Mouse (Mus musculus) CH12.LX (cell line): ENCODE data around the gene Acvr1c. TPM values are rescaled to one million over a fixed set of nuclear protein-coding genes. Genes with fewer than 3 reads are reported as not detected.
A peak's percentile ranks its signal among the peaks of the same experiment; 100 is the strongest.

ENCODE experiments used
- DNase-seq: peaks from one replicate; pipeline ENCODE4 v3.0.0-alpha.2; 2013; ENCODE audit errors: extremely low read depth
- H3K27ac ChIP-seq: 2 replicates; pipeline ENCODE4 v1.5.1; 2012; ENCODE audit warnings: low read depth, mild to moderate bottlenecking, control low read depth, moderate library complexity; ENCODE audit not compliant: insufficient read depth
- H3K27me3 ChIP-seq: replicated peaks from 2 replicates; pipeline ENCODE3; 2012; ENCODE audit warnings: inconsistent platforms
- H3K36me3 ChIP-seq, 2 experiments: replicated peaks in 1 of 2; 2 replicates each; pipeline versions ENCODE3 to v1.6.1; 2012; ENCODE audit warnings: inconsistent platforms in 1 of 2, low read length in 1 of 2, mild to moderate bottlenecking in 1 of 2, mixed read lengths in 1 of 2, moderate library complexity in 1 of 2; ENCODE audit not compliant: control insufficient read depth in 1 of 2, insufficient read depth in 1 of 2
- H3K4me1 ChIP-seq, 2 experiments: 2 replicates each; pipeline ENCODE4 v1.6.1; 2012; ENCODE audit warnings: inconsistent platforms in 1 of 2, moderate library complexity in 1 of 2; ENCODE audit not compliant: insufficient read depth in 2 of 2, control insufficient read depth in 1 of 2
- H3K4me2 ChIP-seq: 2 replicates; pipeline ENCODE4 v1.6.1; 2012; ENCODE audit warnings: low read depth, mild to moderate bottlenecking, control low read depth; ENCODE audit not compliant: poor library complexity, insufficient read depth, severe bottlenecking
- H3K4me3 ChIP-seq, 3 experiments: fragments of 150-350 bp in 1 of 3; sonication (generic) in 1 of 3; replicated peaks in 1 of 3; 2 replicates each; pipeline versions ENCODE3 to v1.5.1; 2011 to 2012; ENCODE audit warnings: low read depth in 2 of 3, low read length in 2 of 3, mild to moderate bottlenecking in 2 of 3, moderate library complexity in 2 of 3, control low read depth in 1 of 3, improper control_type of control experiment in 1 of 3, inconsistent platforms in 1 of 3, mixed read lengths in 1 of 3; ENCODE audit not compliant: poor library complexity in 1 of 3
- H3K79me2 ChIP-seq: replicated peaks from 2 replicates; pipeline ENCODE4 v1.6.1; 2012; ENCODE audit warnings: mild to moderate bottlenecking, moderate library complexity; ENCODE audit not compliant: control insufficient read depth, poor library complexity, insufficient read depth, severe bottlenecking; ENCODE audit errors: extremely low read depth
- H3K9ac ChIP-seq: 2 replicates; pipeline ENCODE4 v1.6.1; 2012; ENCODE audit warnings: low read depth, mild to moderate bottlenecking, control low read depth, moderate library complexity; ENCODE audit not compliant: insufficient read depth
- H3K9me3 ChIP-seq: replicated peaks from 2 replicates; pipeline ENCODE3; 2012; ENCODE audit warnings: low read length, inconsistent platforms, mixed read lengths
- BHLHE40 ChIP-seq: IDR thresholded peaks from 2 replicates; pipeline ENCODE4 v1.6.1; 2011; ENCODE audit warnings: mild to moderate bottlenecking, low read depth, low read length, improper control_type of control experiment
- CHD1 ChIP-seq: IDR thresholded peaks from 2 replicates; pipeline ENCODE4 v1.6.1; 2012; ENCODE audit warnings: low read depth, low read length, improper control_type of control experiment, inconsistent platforms
- E2F4 ChIP-seq: IDR thresholded peaks from 2 replicates; pipeline ENCODE4 v1.6.1; 2011; ENCODE audit warnings: low read depth, low read length, improper control_type of control experiment; ENCODE audit not compliant: insufficient replicate concordance
- ELF1 ChIP-seq: IDR thresholded peaks from 2 replicates; pipeline ENCODE4 v1.6.1; 2014; ENCODE audit warnings: low read depth, mild to moderate bottlenecking, inconsistent platforms, low read length, improper control_type of control experiment
- EP300 ChIP-seq: IDR thresholded peaks from 2 replicates; pipeline ENCODE4 v1.6.1; 2011; ENCODE audit warnings: low read length, improper control_type of control experiment
- GABPA ChIP-seq: IDR thresholded peaks from 2 replicates; pipeline ENCODE4 v1.6.1; 2012; ENCODE audit warnings: low read depth, low read length, improper control_type of control experiment, inconsistent platforms; ENCODE audit not compliant: insufficient replicate concordance
- HCFC1 ChIP-seq: IDR thresholded peaks from 2 replicates; pipeline ENCODE4 v1.6.1; 2012; ENCODE audit warnings: low read depth, mild to moderate bottlenecking, inconsistent platforms, low read length, improper control_type of control experiment
- IRF4 ChIP-seq: IDR thresholded peaks from 2 replicates; pipeline ENCODE4 v1.6.1; 2014; ENCODE audit warnings: low read depth, mild to moderate bottlenecking, inconsistent platforms, low read length, improper control_type of control experiment
- JUN ChIP-seq: IDR thresholded peaks from 2 replicates; pipeline ENCODE4 v1.6.1; 2011; ENCODE audit warnings: low read depth, mild to moderate bottlenecking, low read length, improper control_type of control experiment, moderate library complexity; ENCODE audit not compliant: insufficient read depth
- JUND ChIP-seq: conservative IDR thresholded peaks from 2 replicates; pipeline ENCODE4 v1.6.1; 2011; ENCODE audit warnings: low read depth, low read length, improper control_type of control experiment
- MAX ChIP-seq: IDR thresholded peaks from 2 replicates; pipeline ENCODE4 v1.6.1; 2011; ENCODE audit warnings: low read length, improper control_type of control experiment
- MEF2A ChIP-seq: IDR thresholded peaks from 2 replicates; pipeline ENCODE4 v1.6.1; 2014; ENCODE audit warnings: low read depth, mild to moderate bottlenecking, inconsistent platforms, low read length, improper control_type of control experiment, borderline replicate concordance
- MXI1 ChIP-seq: IDR thresholded peaks from 2 replicates; pipeline ENCODE4 v1.6.1; 2011; ENCODE audit warnings: mild to moderate bottlenecking, low read depth, low read length, improper control_type of control experiment
- MYC ChIP-seq: IDR thresholded peaks from 2 replicates; pipeline ENCODE4 v1.6.1; 2011; ENCODE audit warnings: low read depth, mild to moderate bottlenecking, improper control_type of control experiment, low read length
- NELFE ChIP-seq: IDR thresholded peaks from 2 replicates; pipeline ENCODE4 v1.6.1; 2011; ENCODE audit warnings: low read depth, low read length, improper control_type of control experiment
- NRF1 ChIP-seq: IDR thresholded peaks from 2 replicates; pipeline ENCODE4 v1.6.1; 2014; ENCODE audit warnings: low read depth, mild to moderate bottlenecking, inconsistent platforms, low read length, improper control_type of control experiment, moderate library complexity
- POLR2A ChIP-seq: IDR thresholded peaks from 2 replicates; pipeline ENCODE4 v1.6.1; 2011; ENCODE audit warnings: low read depth, mild to moderate bottlenecking, improper control_type of control experiment, low read length
- POLR2AphosphoS2 ChIP-seq: IDR thresholded peaks from 2 replicates; pipeline ENCODE4 v1.6.1; 2011; ENCODE audit warnings: low read depth, low read length, improper control_type of control experiment
- SIN3A ChIP-seq: IDR thresholded peaks from 2 replicates; pipeline ENCODE4 v1.6.1; 2012; ENCODE audit warnings: low read length, improper control_type of control experiment, inconsistent platforms
- SMC3 ChIP-seq: IDR thresholded peaks from 2 replicates; pipeline ENCODE4 v1.6.1; 2011; ENCODE audit warnings: low read depth, low read length, improper control_type of control experiment
- TBP ChIP-seq: conservative IDR thresholded peaks from 2 replicates; pipeline ENCODE4 v1.6.1; 2011; ENCODE audit warnings: low read depth, low read length, improper control_type of control experiment
- TCF12 ChIP-seq: IDR thresholded peaks from 2 replicates; pipeline ENCODE4 v1.6.1; 2014; ENCODE audit warnings: low read depth, mild to moderate bottlenecking, inconsistent platforms, low read length, improper control_type of control experiment
- ZMIZ1 ChIP-seq: IDR thresholded peaks from 2 replicates; pipeline ENCODE4 v1.6.1; 2012; ENCODE audit warnings: low read depth, mild to moderate bottlenecking, inconsistent platforms, low read length, improper control_type of control experiment
- ZNF384 ChIP-seq: IDR thresholded peaks from 2 replicates; pipeline ENCODE4 v1.6.1; 2012; ENCODE audit warnings: low read depth, low read length, improper control_type of control experiment, inconsistent platforms
- dilution Hi-C: fragments of 300-500 bp; cut with MboI; formaldehyde crosslinking; loops from 2 replicates; pipeline ENCODE4 v1.14.3; 2020; ENCODE audit warnings: low sequenced_read_pairs; ENCODE audit not compliant: extremely low pct_unique_long_range_greater_than_20kb, extremely low pct_ligation_motif_present
- in situ Hi-C: fragments of 300-500 bp; cut with MboI; formaldehyde crosslinking; loops from 3 replicates; pipeline ENCODE4 v1.14.3; 2019; ENCODE audit warnings: low sequenced_read_pairs, low pct_ligation_motif_present, low pct_unique_long_range_greater_than_20kb, mixed read lengths
- polyA plus RNA-seq: library from polyadenylated mRNA; unstranded; fragments of >175 nt; gene quantifications from 2 replicates; pipeline ENCODE4 v1.2.1, GENCODE M21; 2012; ENCODE audit warnings: low read depth; ENCODE audit not compliant: insufficient read length
- total RNA-seq, 2 experiments: library from RNA; depleted of rRNA; stranded (reverse); fragments of 300-350 nt in 1 of 2; fragments of >200 nt in 1 of 2; gene quantifications; 2 replicates each; pipeline ENCODE4 v1.2.3; 2012 to 2014

Acvr1c gene
- total and polyA plus RNA-seq, 3 experiments, result 0.03 to 0.21 TPM; not detected in 1

DNA sequence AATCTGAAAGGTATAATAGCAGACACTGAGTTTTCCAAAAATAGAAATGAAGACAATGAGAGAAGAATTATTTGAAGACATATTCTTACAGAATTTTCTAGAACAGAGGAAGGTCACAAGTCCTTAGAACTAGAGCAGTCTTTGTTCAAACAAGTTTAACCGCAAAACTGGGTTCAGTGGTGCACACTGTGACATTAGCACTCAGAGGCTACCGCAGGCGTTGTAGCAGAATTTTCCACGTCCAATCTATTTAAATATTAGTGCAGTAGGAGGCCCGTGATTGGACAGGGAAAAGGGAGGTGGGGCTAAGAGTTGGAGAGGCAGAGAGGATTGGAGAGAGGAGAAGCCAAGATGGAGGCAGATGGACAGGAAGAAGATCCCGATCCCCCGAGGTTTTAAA, 81.2 kb downstream of the Acvr1c start:
- peak; percentile 38; the same call in 1 of the 2 replicates for TF ChIP-seq HCFC1
- TF ChIP-seq JUND, result peak; percentile 42; the same call in 1 of the 2 replicates
- peak; percentile 64 for TF ChIP-seq POLR2A
- TF ChIP-seq TBP, result no peak
- peak; percentile 72 for TF ChIP-seq NELFE
- peak; percentile 52; the same call in 1 of the 2 replicates for TF ChIP-seq MYC
- no peak for TF ChIP-seq ZNF384
- TF ChIP-seq MXI1, result no peak
- peak; percentile 49 for TF ChIP-seq ELF1
- peak; percentile 70; the same call in 1 of the 2 replicates for TF ChIP-seq SIN3A
- no peak for TF ChIP-seq E2F4
- peak; percentile 43; the same call in 1 of the 2 replicates for TF ChIP-seq ZMIZ1
- no peak for TF ChIP-seq POLR2AphosphoS2
- no peak for TF ChIP-seq SMC3
- no peak for TF ChIP-seq JUN
- TF ChIP-seq MAX, result peak; percentile 35; the same call in 1 of the 2 replicates
- 0 out of 2 replicates have a peak, but pooled peaks have one; percentile 22 for TF ChIP-seq BHLHE40
- peak; percentile 53; the same call in 1 of the 2 replicates for TF ChIP-seq EP300
- 0 out of 2 replicates have a peak, but pooled peaks have one; percentile 8 for TF ChIP-seq NRF1
- TF ChIP-seq MEF2A, result peak; percentile 77
- TF ChIP-seq IRF4, result 0 out of 2 replicates have a peak, but pooled peaks have one; percentile 32
- peak; percentile 55 for TF ChIP-seq TCF12
- TF ChIP-seq CHD1, result peak; percentile 75; the same call in 1 of the 2 replicates
- TF ChIP-seq GABPA, result no peak
- no peaks in the 10 kb centered on the region for H3K27me3 ChIP-seq
- peak overlapping the region; percentile 82 for H3K9ac ChIP-seq
- H3K4me3 ChIP-seq, result peak overlapping the region; percentile 68 to 79 (median 72)
- H3K79me2 ChIP-seq, result peaks cover 5% of the 10 kb centered on the region
- H3K4me2 ChIP-seq, result peak overlapping the region; percentile 34; the same call in 1 of the 2 replicates
- no peaks in the 10 kb centered on the region for H3K9me3 ChIP-seq
- peaks cover 5 to 20% of the 10 kb centered on the region in 2 experiments for H3K36me3 ChIP-seq
- in situ Hi-C loops (loop anchor here (25.0 kb wide), 1 partner anchor 89 kb away; the partner anchor contains the start of gene Cytip), dilution Hi-C loops (no loop called here)
- peaks cover 11 to 16% of the 10 kb centered on the region in 2 experiments for H3K4me1 ChIP-seq
- peak; percentile 92 for DNase-seq
- no peak overlapping the region for H3K27ac ChIP-seq
